Mouse (Mus musculus): ENCODE measurements around the gene Gm12845.
"Not testable (repeated sequence)": the region's sequence is repeated elsewhere in the genome, so short reads cannot be mapped to it uniquely, and the experiment has no call there.

DNA sequence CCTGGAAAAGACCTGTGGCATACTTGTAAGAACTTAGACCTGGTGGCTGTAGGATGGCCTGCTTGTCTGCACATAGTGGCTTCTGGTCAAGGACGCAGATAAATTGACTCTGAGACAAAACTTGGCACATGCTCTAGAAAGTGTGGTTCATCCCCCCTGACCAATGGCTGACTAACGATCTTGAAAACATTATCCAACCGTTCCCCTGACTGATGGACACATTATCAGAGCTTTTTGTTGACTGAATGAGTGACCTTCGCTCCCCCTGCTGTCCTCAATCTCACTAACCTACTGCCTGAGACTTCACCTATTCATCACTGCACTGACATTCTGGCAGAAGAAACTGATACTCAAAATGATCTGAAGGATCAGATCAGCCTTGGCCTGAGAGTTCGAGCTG is 28.3 kb downstream of the Gm12845 start:
- not testable (repeated sequence) for TF ChIP-seq CTCF (IDR thresholded peaks at IDR 0.05; ENCODE audit: extremely low read depth, insufficient read depth, insufficient read length, insufficient replicate concordance); POLR2A (IDR thresholded peaks at IDR 0.05; ENCODE audit: low read depth, low read length)
